Mouse (Mus musculus) E14TG2a.4 (cell line): ENCODE data around the gene Ccdc191.

Experiments
- CTCF ChIP-seq: conservative IDR thresholded peaks from 2 replicates; pipeline ENCODE4 v1.5.1; 2014; ENCODE audit warnings: low read length
- POU5F1 ChIP-seq: IDR thresholded peaks from 2 replicates; pipeline ENCODE4 v1.6.1; 2014; ENCODE audit warnings: low read length, borderline replicate concordance

GRCm38 (mm10) chr16:43972391-43972790 lies 82.8 kb downstream of the Ccdc191 start:
- no peak for TF ChIP-seq CTCF
- no peak for TF ChIP-seq POU5F1
